Mouse (Mus musculus) activated CD4-positive, CD25-positive, alpha-beta regulatory T cell, adult 4 months (primary cell): ENCODE measurements at regions not wholly inside any gene's neighbourhood (a gene's known extent, or its start where the extent isn't known, plus 50 kb on each side); places are given as distances from the start of the nearest gene placed in this dataset.

Experiments
- ATAC-seq: one replicate; pipeline ENCODE4 v1.8.0; 2017

GRCm38 (mm10) chr6:31220184-31220931 lies 178.2 kb upstream of the Mkln1 start:
- ATAC-seq: no peak

GRCm38 (mm10) chr6:31221490-31221889 lies 177.0 kb upstream of the Mkln1 start:
- peak; percentile 19 for ATAC-seq

GRCm38 (mm10) chr6:31222024-31222579 lies 176.4 kb upstream of the Mkln1 start:
- no peak for ATAC-seq

- ATAC-seq: no peak
Observed at GRCm38 (mm10) chr6:31227406-31227805, 171.1 kb upstream of the Mkln1 start.

- no peak for ATAC-seq
Observed at GRCm38 (mm10) chr6:31228061-31228460, 170.5 kb upstream of the Mkln1 start.

GRCm38 (mm10) chr6:31231821-31232220 lies 166.7 kb upstream of the Mkln1 start:
- ATAC-seq: no peak

- peak; percentile 28 for ATAC-seq
Observed at GRCm38 (mm10) chr6:31233252-31233993, 165.1 kb upstream of the Mkln1 start.

- ATAC-seq: peak; percentile 32
Observed at GRCm38 (mm10) chr6:31240051-31240450, 158.5 kb upstream of the Mkln1 start.

- ATAC-seq: no peak
Observed at GRCm38 (mm10) chr6:31250526-31250925, 148.0 kb upstream of the Mkln1 start.

GRCm38 (mm10) chr6:31253251-31253935 lies 145.1 kb upstream of the Mkln1 start:
- no peak for ATAC-seq

- no peak for ATAC-seq
Observed at GRCm38 (mm10) chr6:31260645-31261345, 137.7 kb upstream of the Mkln1 start.

GRCm38 (mm10) chr6:31261797-31262540 lies 136.6 kb upstream of the Mkln1 start:
- no peak for ATAC-seq

- no peak for ATAC-seq
Observed at GRCm38 (mm10) chr6:31262651-31263050, 135.9 kb upstream of the Mkln1 start.

GRCm38 (mm10) chr6:31263821-31264220 lies 134.7 kb upstream of the Mkln1 start:
- no peak for ATAC-seq

GRCm38 (mm10) chr6:31266441-31267040 lies 132.0 kb upstream of the Mkln1 start:
- no peak for ATAC-seq

- no peak for ATAC-seq
Observed at GRCm38 (mm10) chr6:31268057-31268456, 130.5 kb upstream of the Mkln1 start.

GRCm38 (mm10) chr6:31273816-31274215 lies 124.7 kb upstream of the Mkln1 start:
- ATAC-seq: no peak

GRCm38 (mm10) chr6:31274236-31274635 lies 124.3 kb upstream of the Mkln1 start:
- no peak for ATAC-seq

GRCm38 (mm10) chr6:31277792-31278191 lies 120.7 kb upstream of the Mkln1 start:
- ATAC-seq: no peak

GRCm38 (mm10) chr6:31283973-31284372 lies 114.6 kb upstream of the Mkln1 start:
- ATAC-seq: no peak

- ATAC-seq: no peak
Observed at GRCm38 (mm10) chr6:31284390-31284789, 114.1 kb upstream of the Mkln1 start.
